Mouse (Mus musculus) testis, adult 2 months (tissue): ENCODE data around the gene Oosp2.

Experiments
- CTCF ChIP-seq: fragments of 200-500 bp; IDR thresholded peaks from 2 replicates; pipeline ENCODE4 v1.5.1; 2012; ENCODE audit warnings: low read depth, mild to moderate bottlenecking, inconsistent platforms, low read length, moderate library complexity; ENCODE audit not compliant: control insufficient read depth, insufficient read depth, insufficient replicate concordance
- POLR2A ChIP-seq: fragments of 200-500 bp; IDR thresholded peaks from 2 replicates; pipeline ENCODE4 v1.6.1; 2012; ENCODE audit warnings: low read depth, mild to moderate bottlenecking, inconsistent platforms, low read length, moderate library complexity; ENCODE audit not compliant: control insufficient read depth

DNA sequence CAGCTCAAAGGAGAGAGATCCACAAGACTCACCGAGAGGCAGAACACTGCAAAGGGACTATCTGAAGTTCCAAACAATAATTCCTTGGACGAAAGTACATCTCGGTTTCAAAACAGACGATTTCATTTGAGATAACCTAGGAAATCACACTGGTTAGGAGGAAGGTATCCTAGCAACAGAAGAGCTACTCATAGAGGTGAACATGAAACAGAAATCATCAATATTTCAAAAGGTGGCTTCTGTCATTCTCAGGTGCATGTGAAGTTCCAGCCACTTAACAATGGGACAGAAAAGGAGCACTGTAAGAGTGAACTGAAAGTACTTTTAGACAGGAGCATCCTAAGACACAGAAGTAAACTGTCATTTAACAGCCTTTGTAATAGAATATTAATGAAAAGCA, 10.8 kb downstream of the Oosp2 start:
- no peak for TF ChIP-seq POLR2A
- TF ChIP-seq CTCF, result no peak
